Mouse (Mus musculus) right cerebral cortex, postnatal 4 days (tissue): ENCODE measurements around the gene C1qtnf4.

Experiments used
- DNase-seq: peaks from one replicate; pipeline ENCODE4 v3.0.0-alpha.2; 2022

The C1qtnf4 gene

DNA sequence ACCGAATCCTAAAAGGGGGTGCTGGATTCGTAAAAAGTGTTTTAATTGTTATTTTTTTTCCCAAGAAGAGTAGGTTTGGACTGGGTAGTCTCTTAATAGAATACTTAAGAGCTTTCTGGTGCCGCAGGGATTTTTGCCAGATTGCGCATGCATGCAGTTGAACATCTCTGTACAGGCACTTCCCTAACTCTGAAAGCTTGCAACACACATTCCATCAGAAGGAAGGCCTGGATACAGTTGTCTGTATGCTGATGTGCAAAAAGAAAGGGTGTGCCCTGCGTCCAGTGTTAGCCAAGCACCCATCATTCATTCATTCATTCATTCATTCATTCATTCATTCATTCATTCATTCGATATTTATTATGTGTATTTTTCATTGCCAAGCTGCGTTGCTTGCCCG is 54.1 kb downstream of the C1qtnf4 start:
- DNase-seq: peak; percentile 32
